Mouse (Mus musculus): ENCODE data around the gene Fkbp6. TPM values are rescaled to one million over a fixed set of nuclear protein-coding genes. Genes with fewer than 3 reads are reported as not detected.
A peak's percentile ranks its signal among the peaks of the same experiment; 100 is the strongest.

Gene Fkbp6
- total RNA-seq, 2 experiments from 2014 or later: not detected

DNA sequence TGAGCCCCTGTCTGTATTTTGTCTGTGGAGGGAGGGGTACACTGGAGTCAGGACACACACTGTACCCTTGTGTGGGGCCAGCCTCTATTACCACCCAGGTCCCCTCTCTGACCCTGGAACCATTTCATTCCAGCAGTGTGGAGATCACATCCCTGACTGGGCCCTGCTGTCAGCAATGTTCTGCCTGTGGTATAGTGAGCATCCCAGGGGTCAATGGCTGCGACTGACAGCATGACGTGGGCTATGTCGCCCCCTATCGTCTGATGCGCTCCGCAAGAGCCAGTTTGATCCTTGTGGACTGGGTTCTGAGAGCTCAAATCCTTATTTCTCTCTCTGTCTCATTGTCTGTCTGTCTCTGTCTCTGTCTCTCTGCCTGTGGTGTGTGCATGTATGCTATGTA, 63.7 kb downstream of the Fkbp6 start:
- no peak for ATAC-seq (replicated peaks; ENCODE audit: low FRiP score, poor library complexity, severe bottlenecking)

DNA sequence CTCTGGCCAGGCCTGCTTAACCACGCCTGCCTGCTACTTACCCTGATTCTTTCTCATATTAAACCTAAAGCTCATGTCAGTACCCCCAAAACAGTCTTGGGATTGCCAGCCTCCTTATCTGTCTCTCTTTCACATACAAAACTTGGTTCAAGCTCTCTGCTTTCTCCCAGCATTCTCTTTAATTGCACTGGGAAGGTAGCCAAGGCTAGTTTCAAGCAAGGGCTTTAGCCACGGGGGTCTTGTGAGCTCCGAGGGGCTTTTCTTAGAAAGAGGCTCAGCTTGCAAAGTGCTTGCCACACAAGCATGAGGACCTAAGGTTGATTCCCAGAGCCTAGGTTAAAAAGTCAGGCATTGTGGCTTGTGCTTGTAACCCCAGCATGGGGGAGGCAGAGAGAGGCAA, 64.6 kb downstream of the Fkbp6 start:
- no peak for ATAC-seq (replicated peaks; ENCODE audit: low FRiP score, poor library complexity, severe bottlenecking)

DNA sequence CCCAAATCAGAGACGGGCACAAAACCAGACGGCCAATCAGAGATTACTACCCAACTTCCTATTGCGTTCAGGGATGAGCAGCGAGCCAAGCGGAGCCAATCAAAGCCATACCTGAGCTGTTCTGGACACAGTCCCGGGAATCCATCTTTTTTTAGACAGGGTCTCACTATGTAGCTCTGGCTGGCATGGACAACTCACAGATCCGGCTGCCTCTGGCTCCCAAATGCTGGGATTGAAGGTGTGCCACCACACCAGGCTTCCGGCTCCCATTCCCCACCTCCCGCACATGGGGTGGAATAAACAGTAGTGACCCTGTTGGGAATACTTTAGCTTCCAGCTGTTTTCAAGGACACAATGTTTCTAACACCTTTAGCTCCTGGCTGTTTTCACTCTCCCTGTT, 69.6 kb downstream of the Fkbp6 start:
- no peak for ATAC-seq (replicated peaks; ENCODE audit: low FRiP score, poor library complexity, severe bottlenecking)

DNA sequence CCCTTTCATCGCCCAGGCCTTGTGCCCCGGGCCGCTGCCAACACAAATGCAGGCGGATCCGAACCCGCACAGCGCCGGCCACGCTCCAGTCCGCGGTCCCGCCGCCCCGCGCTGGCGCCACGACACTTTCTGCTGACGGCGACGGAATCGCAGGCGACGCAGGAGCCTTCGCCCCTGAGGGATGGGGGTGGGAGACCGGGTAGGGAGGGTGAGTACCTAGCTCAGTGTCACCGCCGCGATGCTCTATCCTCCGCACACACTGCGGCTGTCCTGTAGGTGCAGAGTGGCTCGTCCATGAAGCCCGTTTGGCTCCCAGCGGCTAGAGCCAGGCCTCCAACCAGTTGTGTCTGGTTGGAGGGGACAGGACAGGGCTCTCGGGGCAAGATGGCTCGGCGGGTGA, 73.2 kb downstream of the Fkbp6 start:
- ATAC-seq (replicated peaks; ENCODE audit: low FRiP score, poor library complexity, severe bottlenecking): no peak

DNA sequence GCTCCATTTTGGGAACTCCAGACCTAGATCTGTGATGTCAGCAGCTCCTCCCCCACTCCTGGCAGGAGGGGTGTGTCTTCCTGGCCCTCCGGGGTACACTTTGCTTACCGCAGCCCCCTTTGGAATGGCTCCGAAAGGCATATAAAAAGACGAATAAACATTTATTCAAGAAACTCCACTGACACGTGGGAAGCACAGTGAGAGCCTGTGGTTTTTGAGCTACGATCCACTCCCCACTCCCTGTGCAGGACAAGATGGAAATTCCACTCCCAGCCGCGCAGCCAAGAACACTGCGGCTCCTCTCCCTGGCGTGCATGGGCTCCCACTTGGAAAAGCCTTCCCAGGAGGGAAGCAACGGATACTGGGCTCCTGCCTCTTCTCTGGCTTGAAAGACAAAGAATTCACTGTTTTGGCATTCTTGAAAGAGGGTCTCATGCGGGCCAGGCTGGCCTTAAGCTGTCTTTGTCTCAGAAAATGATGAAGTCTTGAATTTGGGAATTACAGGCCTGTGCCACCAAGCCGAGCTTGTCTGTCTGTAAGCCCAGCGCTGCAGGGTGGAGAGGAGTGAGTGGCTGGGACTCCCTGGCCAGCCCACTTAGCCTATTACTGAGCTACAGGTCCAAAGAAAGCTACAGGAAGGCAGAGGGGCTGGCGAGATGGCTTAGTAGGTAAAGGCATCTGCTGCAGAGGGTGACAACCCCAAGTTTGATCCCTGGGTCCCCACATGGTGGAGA, 75.0 kb downstream of the Fkbp6 start:
- no peak for ATAC-seq (replicated peaks; ENCODE audit: low FRiP score, poor library complexity, severe bottlenecking)

DNA sequence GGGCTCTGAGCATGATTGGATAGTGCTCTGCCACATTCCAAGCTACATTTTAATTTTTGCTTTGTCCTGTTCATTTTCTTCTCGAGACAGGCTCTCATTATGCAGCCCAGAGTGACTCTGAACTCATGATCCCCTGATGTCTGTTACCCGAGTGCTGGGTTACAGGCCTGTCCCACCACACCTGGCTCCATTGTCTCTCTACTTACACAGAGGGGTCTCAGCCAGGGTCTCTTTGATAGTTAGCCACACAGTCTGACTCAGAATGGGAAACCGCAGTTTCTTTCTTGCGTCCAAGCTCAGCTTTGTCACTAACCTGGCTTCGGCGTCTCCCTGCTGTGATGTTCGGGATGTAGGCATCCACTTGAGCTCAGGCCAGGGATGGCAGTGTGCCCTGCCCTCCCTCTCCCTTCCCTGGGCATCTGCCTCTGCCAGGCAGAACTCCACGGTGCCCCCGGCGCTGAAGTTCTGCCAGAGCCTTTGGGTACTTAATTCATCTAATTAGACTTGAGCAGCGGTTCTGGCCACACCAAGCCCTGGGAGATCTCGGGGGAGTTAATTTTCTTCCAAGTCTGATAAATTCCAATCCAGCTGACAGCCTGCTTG, 78.2 kb downstream of the Fkbp6 start:
- ATAC-seq (replicated peaks; ENCODE audit: low FRiP score, poor library complexity, severe bottlenecking): no peak

DNA sequence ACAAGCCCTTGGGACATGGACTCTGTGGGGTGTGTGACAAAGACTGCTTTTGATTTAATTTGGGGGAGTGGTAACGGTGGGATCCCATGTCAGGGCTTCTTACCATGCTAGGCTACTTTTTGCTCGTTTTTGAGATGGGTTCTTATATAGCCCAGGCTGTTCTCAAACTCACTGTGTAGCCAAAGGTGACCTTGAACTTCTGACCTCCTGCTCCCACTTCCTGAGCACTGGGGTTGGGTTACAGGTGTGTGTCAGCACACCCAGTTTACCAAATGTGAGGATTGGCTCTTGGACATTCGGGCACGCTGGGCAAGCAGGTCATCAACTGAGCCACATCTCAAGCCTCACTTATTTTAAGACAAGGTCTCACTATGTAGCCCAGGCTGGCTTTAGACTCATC, 79.5 kb downstream of the Fkbp6 start:
- ATAC-seq (replicated peaks; ENCODE audit: low FRiP score, poor library complexity, severe bottlenecking): no peak

DNA sequence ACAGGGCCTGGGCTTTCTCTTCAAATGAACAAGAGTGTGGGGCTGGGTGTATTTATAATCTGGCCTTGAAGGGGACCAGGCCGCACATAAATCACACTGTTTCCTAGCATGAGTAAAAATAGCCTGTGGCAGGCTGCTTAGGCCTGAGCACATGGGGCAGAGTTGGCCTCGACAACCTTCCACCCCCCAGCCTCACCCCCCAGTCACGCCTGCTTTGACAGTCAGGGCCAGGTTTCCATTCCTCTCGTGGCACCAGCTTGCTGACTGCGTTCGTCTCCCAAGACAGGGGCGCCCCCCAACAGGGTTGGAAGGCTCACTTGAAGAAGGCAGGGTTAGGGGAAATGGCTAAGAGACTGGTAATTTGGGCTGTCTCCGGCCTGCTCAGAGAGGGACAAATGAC, 80.4 kb downstream of the Fkbp6 start:
- no peak for ATAC-seq (replicated peaks; ENCODE audit: low FRiP score, poor library complexity, severe bottlenecking)

DNA sequence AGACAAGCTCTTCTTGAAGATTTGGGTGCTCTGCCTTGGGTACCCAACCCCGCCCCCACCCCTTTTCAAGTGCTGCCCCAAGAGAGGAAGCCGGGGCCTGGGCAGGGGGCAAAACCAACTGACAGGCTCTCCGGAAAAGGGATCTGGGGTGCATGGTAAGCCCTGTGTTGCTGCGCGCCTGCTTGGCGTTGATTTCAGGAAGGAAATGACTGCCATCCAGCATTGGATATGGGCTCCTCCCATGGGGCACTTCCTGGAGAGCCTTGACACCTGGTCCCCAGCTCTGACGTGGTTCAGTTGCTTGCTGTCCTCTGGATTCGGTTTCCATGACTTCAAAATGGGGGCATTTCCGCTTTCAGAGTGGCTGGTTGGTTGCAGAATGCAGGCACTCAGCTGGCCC, 85.3 kb downstream of the Fkbp6 start:
- ATAC-seq (replicated peaks; ENCODE audit: low FRiP score, poor library complexity, severe bottlenecking): no peak

DNA sequence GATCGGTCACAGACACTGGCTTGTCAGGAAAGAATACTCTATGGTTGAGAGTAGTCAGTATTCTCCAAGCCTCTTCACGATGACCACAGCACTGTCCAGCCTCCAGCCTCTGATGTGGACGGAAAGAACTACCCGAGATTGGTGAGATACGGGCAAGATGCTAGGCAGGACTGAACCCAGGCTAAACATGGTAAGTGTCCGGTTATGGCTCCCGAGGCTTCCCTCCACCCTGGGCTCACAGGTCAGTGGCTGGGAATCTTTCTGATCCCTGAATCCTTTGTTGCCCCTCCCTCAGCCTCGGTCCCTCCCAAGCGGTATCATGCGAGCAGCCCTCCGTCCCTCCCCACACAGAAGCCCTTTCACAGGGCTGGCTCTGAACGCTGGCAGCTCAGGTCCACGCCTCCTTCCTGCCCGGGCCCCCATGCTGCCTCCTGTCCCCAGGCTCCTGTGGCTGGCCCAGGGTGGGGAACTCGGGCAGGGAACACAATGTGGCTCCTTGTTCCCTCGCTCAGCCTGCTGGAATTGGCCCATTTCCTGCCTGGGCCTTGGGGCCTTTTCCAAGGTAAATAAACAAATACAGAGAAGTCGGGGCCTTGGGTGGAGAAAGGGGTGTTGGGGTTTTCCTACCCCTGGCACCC, 85.9 kb downstream of the Fkbp6 start:
- ATAC-seq (replicated peaks; ENCODE audit: low FRiP score, poor library complexity, severe bottlenecking): no peak

DNA sequence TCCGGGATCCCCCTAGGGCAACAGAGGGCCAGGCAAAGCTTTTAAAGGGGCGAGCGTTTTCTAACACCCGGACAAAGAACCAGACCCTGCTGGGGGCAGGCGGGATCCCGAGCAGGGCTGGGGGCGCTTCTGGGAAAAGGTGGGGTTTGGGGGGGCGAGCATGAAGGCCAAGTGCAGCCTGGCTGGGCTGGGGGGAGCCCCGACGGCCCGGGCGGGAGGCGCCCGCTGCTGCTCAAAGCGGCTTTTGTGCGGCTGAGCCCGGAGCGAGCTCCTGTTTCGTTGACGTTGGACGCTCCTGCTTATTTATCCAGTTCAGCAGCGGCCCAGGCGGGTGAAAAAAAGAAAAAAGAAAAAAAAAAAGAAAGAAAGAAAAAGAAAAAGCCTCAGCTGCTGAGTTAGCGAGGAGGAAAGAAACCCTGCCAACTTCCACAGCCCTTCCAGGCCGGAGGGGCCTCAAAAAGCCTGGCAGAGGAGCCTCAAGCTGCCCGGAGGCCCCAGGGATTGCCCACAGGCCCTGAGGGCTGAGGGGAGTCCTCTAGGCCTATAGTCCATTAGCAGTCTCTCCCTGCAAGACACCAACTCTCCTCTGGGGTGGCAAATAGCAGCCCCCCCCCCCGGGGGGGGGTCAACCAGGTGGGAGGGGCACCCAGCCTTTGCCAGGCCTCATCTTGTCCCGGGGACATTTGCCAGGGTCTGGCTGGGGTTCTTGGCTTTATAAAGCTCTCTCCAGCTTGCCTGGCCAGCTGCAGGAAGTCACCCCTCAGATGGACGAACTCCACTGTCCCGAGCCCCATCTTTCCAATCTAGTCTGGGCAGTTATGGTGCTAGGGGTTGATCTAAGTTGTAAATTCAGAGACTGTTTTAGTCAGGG, 91.3 kb downstream of the Fkbp6 start:
- no peak for ATAC-seq (replicated peaks; ENCODE audit: low FRiP score, poor library complexity, severe bottlenecking)

DNA sequence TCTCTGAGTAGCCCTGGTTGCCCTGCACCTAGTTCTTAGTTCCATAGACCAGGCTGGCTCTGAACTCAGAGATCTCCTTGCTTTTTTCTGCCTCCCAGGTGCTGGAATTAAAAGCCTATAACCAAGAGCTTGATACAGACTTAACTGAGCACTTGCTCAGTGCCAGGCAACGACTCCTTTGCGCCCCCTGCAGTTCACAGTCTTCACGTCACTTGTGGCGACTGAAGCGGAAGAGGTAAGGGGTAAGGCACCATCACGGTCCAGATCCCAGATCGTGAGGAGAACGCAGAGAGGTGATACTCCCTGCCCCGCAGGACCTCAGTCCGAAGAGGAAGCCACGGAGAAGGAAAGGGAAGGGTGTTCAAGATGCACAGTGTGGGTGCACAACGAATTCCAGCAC, 92.3 kb downstream of the Fkbp6 start:
- no peak for ATAC-seq (replicated peaks; ENCODE audit: low FRiP score, poor library complexity, severe bottlenecking)

DNA sequence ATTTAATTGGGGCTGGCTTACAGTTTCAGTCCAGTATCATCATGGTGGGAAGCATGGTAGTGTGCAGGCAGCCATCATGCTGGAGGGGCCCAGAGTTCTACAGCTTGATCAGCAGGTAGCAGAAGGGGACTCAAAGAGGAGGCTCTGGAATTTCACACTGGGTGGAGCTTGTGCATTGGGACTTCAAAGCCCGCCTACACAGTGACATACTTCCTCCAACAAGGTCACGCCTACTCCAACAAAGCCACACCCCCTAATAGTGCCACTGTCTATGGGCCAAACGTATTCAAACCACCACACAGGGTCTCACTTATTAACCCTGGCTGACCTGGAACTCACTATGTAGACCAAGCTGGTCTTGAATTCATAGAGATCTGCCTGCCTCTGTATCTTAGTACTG, 93.7 kb downstream of the Fkbp6 start:
- ATAC-seq (replicated peaks; ENCODE audit: low FRiP score, poor library complexity, severe bottlenecking): no peak

DNA sequence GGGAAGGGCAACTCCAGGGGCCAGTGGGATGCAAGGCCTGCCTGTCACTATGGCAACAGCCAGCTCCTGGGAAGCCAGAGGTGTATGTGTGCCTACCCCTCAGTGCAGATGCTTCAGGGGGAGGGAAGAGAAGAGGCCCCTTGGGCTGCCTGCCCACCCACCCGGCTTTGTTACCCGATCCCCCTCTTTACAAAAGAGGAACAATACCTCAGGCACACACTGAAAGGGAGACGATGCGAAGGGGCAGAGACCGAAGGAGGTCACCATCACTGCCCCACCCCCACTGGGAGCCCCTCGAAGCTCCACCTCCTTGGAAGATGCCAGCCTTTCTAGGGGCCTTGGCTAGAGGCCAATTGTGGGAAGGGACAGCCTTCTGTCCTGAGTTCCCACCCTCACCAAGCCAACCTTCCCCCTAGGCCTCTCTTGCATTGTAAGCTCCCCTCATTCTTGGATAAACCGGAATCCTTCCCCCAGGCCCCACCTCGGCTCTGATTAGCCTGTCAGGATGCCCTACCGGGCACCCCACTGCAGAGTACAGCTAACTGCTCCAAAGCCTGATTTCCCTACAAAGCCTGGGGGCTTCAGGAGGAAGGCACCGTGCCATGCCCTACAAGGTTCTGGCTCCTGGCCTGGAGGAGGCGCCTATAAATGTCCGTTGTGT, 96.0 kb downstream of the Fkbp6 start:
- no peak for ATAC-seq (replicated peaks; ENCODE audit: low FRiP score, poor library complexity, severe bottlenecking)

DNA sequence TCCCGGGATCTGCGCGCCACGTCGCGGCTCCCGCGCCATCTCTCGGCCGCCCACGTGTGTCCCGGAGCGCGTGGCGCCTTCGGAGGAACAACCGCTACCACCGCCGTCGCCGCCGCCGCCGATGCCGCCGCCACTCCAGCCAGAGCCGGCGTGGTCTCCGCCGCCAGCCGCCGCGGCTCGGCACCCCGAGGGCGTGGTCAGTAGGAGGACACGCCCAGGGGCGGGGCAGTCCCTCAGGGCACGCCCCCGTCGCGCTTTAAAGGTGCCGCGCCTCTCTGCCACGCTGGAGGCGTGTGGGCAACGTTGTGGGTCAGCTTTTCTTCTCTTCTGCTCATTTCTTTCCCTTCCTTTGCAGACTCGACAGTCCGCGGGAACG, 98.8 kb downstream of the Fkbp6 start, which contains the start of gene Fzd9:
TSS of gene Fzd9 (minus strand) at position 152 of the 376 bp plus-strand sequence.
- peak; percentile 79 for ATAC-seq (replicated peaks; ENCODE audit: low FRiP score, poor library complexity, severe bottlenecking)

DNA sequence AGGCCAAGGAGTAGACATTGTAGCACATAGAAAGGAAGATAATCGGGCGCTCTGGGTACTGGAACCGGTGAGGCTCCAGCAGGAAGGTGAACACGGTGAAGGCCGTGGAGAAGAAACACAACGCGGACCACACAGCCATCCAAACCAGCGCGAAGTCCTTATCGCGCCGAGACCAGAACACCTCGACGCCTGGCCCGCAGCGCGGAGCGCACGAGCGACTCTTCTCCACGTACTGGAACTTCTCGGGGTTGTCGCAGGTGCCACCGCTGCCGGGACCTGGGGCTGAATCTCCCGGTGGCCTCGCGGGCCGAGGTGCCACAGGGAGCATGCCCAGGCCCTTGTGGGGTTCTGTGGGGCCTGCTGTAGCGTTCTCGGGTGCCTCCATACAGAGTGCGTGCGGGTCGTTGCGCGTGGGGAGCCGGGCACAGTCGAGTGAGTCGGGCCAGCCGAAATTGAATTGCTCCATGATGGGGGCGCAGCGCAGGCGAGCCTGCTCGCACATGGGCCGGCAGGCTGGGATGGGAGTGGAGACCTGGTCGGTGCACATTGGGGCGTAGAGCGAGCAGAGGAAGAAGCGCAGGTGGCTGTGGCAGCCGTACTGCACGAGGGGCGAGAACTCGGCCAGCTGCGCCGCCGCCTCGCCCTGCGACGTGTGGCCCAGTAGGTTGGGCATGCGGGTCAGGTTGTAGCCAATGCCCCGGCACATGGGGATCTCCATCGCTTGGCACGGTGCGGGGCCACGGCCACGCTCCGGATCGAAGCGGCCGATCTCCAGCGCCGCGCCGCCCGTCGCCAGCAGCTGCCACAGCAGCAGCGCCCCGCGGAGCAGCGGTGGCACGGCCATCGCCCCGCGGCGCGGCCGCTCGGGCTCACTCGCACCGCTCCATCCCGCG, 99.4 kb downstream of the Fkbp6 start:
- ATAC-seq (replicated peaks; ENCODE audit: low FRiP score, poor library complexity, severe bottlenecking): no peak

DNA sequence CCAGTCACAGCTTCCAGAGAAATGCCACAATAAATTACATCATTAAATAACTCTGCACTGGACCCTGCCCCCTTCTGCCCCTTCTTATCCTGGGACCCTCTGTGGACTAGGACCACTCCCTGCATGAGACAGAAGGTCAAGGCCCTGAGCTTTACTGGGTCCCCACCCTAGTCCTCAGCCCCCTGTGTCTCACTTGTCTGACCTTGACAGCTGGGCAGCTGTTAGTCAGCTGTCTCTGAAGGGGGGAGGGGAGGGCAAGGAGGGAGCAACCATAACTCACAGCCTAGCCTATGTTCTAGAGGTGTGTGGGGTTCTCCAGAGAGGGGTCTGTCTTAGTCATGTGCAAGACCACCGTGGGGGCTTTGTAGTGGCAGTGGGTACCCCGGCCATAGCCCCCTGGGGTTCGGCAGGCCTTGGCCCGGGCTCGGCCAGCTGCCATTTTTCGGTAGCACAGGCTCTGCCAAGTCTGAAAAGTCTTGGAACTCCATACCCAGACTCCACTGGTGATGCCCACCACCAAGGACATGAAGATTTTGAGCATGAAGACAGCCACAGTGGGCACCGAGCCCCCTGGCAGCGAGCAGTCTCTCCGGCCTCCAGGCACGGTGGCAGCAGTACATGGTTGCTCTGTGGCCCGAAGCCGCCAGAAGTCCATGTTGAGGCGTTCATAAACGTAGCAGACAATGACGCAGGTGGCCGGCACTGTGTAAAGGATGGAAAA, 100.7 kb downstream of the Fkbp6 start:
- ATAC-seq (replicated peaks; ENCODE audit: low FRiP score, poor library complexity, severe bottlenecking): no peak

DNA sequence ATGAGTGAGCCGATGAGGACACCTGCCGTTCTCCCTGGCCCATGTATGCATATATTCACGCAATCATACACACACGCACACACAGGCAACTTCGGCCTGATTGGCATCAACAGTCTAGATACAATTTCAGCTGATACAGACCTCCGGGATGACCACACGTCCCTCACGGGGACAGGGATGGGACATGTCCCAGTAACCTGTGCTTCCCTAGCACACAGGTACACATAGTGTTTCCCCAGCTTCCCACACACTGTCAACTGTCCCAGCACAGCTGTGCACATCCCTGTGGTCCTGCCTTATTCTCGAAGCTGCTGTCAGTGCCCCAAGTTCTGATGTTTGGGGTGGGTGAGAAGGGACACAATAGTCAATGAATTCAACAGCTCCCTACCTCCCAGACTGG, 102.5 kb downstream of the Fkbp6 start:
- no peak for ATAC-seq (replicated peaks; ENCODE audit: low FRiP score, poor library complexity, severe bottlenecking)
